Mouse (Mus musculus) lung, adult 18-20 months (tissue): ENCODE results near the gene Hist1h3a.
"Not testable (repeated sequence)": the region's sequence is repeated elsewhere in the genome, so short reads cannot be mapped to it uniquely, and the experiment has no call there.

Experiments used
- DNase-seq, 2 experiments: peaks; one replicate each; pipeline ENCODE4 v3.0.0; 2022; ENCODE audit warnings: mixed read lengths in 2 of 2

Hist1h3a gene

DNA sequence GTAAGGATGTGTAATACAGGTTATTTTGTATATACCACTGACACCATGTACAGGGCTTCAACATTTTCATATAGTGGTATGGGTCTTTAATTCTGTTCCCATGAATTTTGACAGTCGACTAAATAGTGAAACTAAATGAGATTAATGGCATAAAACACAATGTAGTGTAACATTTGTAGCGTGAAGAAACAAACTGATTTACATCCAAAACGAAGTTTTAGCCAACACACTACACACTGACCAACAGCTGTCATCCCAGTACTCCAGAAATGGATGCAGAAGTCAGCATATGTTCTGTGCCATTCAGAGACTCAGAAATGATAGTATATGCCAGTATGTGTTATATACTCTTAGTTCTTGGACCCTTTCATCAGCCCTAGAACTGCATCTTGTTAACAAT lies 4.3 kb downstream of the Hist1h3a start:
- DNase-seq = no peak

DNA sequence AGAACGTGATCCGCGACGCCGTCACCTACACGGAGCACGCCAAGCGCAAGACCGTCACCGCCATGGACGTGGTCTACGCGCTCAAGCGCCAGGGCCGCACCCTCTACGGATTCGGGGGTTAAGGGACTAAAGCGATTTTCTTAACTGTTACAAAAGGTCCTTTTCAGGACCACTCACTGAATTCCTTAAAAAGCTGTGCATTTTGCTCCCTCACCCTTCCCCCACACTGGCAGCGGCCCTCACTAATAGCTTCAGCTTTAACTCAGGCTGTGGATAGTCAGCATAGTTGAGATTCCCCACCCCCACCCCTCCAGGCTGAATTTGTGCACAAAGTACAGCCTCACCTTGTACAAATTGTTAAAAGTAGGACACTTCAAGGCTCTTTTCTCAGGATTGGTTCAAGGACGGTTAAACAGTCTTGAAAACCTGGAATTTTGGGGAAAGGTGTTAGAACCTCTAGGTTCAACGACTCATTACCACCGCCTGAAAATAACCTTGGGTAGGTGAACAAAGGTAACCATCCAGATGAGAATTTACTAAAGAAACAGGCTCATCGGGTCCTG lies 4.9 kb downstream of the Hist1h3a start:
- no peak for DNase-seq

DNA sequence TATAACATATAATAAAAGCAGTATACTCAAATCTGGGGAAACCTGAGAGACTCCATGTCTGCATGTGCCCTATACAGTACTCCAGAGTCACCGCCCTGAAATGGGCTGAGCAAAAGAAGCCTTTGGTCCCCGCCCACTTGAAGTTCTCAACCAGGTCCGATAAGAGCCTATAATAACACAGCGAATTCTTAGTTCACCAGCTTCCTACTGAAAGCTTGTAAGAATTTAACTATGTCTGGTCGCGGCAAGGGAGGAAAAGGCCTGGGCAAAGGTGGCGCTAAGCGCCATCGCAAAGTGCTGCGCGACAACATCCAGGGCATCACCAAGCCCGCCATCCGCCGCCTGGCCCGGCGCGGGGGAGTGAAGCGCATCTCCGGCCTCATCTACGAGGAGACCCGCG lies 5.4 kb downstream of the Hist1h3a start, which contains the start of gene Hist1h4b:
TSS of gene Hist1h4b (plus strand) at position 224 of the 400 bp plus-strand sequence.
- DNase-seq = peak; percentile 85 to 92

DNA sequence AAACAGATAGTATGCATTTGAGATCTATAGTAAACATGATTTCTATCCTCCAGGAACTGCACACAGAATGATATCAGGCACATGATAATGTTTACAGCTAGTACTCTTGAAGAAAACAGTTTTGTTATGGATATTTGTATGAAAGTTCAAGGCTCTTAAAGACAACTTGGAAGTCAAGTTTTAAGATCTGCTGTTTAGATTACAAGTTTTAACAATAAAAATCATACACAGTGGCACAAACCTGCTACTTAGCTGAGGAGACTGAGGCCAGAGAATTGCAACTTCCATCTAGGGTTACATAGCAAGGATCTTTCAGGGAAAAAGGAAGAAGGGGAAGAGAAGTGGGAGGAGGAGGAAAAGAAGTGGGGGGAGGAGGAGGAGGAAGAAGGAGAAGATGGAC lies 7.2 kb downstream of the Hist1h3a start:
- DNase-seq = no peak

DNA sequence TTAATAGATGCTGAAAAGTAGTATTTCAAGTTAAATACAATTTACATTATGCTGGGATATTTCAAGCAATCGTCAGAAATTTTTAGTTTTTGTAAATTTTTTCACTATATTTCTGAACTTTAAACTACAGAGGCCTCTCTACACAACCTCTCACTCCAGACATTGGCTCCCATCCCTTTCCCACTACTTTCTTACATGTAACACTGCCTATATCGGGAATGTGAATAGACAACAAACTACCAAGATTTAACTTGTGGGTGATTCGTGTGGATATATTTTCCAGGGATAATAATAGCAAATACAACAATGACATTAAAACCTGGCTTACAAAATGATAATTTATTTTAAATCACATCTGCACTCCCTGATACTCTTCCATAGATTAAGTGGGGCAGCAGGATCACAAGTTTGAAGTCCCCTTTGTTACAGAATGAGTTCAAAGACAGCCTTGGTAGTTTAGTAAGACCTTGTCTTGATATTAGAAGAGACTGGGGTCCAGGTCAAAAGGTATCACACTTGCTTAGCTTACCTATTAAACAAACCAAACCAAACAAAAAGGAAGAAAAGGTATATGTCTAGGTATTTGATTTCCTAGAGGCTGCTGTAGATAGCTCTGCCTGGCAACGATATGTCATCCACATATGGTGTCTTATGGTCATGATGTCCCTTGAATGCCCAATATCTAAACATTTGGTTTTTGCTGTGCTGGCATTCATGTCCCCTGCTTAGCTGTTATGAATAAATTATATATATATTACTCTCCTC lies 8.7 kb downstream of the Hist1h3a start:
- DNase-seq = no peak

DNA sequence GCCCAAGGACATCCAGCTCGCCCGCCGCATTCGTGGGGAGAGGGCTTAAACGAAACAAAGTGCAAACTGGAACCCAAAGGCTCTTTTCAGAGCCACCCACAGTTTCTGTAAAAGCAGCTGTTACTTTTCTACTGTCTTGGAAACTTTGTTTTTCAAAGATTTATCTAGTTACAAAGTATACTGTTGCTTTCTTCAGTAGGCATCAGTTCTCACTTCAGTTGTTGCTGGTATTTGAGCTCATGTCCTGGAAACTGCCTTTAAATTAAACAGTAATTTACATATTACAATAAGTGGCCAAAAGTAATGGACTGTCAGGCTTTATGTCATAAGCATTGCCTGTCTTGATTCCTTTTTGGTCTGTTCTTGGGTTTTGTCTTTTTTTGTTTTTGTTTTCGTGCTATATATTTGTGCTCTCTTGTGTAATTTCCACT lies 9.4 kb downstream of the Hist1h3a start:
- DNase-seq = no peak

DNA sequence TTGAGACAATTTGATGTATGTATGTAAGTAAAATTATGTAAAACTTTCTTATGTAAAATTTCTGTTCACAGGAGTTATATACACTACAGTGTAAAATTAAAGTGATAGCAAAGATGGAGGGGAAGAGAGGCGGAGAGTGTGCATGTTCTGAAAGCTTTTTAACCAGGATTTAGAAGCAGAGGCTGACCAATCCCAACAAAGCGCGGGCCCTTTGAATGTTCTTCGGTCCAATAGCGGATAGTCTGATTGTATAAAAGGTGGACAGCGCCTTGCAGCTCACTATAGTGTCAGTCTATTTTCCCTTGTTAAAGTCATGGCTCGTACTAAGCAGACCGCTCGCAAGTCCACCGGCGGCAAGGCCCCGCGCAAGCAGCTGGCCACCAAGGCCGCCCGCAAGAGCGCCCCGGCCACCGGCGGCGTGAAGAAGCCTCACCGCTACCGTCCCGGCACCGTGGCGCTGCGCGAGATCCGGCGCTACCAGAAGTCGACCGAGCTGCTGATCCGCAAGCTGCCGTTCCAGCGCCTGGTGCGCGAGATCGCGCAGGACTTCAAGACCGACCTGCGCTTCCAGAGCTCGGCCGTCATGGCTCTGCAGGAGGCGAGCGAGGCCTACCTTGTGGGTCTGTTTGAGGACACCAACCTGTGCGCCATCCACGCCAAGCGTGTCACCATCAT lies 10.0 kb downstream of the Hist1h3a start, which contains the start of gene Hist1h3b:
TSS of gene Hist1h3b (plus strand) at position 201 of the 675 bp plus-strand sequence.
- peak; percentile 72 to 77 for DNase-seq

DNA sequence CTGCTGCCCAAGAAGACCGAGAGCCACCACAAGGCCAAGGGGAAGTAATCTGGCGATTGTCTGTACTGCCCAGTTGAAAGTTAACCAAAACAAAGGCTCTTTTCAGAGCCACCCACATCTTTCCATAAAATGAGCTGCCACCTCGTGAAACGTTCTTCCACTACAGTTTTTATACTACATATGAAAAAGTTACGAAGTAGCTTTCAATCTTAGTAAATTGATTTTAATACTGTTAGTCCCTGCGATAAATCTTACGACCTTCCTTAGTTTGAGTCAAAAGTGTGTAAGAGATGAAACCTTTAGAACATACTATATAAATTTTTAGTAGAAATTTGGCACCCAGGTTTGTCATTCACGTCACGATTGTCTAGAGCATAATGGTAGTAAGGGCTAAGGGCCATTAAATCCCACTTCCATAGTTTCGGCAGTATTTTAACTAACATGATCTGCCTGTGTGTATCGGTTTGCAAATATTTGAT lies 10.7 kb downstream of the Hist1h3a start:
- DNase-seq = no peak

DNA sequence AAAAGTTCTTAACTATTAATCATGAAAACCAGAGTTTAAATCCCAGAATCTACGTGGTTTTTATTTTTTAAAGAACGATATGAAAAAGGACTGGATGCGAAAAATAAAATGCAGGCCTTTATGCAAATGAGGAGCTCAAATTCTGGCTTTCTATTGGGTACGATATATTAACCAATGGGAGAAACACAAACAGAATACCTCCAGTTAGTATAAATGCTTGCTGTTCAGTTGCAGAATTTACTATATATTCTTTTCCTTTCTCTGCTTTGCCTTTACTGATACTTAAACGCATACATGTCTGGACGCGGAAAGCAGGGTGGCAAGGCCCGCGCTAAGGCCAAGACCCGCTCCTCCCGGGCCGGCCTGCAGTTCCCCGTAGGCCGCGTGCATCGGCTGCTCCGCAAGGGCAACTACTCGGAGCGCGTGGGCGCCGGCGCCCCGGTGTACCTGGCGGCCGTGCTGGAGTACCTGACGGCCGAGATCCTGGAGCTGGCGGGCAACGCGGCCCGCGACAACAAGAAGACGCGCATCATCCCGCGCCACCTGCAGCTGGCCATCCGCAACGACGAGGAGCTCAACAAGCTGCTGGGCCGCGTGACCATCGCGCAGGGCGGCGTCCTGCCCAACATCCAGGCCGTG lies 11.2 kb downstream of the Hist1h3a start, which contains the start of gene Hist1h2ab:
TSS of gene Hist1h2ab (plus strand) at position 288 of the 639 bp plus-strand sequence.
- DNase-seq = not testable (repeated sequence)

DNA sequence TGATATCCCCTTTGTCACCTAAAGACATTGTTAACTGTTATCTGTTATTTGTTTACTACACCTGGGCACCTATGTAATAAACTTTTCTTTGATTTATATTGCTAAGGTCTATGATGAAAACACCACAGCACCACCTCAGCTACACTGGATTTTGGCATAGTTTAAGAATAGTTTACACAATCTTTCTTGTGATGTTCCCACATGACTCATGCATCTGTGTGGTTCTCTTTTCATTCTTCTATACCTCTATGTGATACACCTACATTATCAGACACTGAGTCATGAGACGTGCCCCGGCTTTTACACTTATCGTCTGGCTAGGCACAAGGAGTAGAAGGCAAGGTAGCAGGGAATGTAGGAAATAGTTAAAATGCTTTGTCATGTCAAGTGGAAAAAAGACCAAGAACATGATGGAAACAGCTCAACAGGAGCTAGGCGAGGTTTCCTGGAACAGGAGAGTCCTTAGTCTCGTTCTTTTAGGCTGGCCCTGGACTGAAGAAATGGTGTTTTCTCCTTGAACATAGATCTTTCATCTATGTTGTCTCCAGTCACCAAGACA lies 12.5 kb downstream of the Hist1h3a start:
- DNase-seq = no peak

DNA sequence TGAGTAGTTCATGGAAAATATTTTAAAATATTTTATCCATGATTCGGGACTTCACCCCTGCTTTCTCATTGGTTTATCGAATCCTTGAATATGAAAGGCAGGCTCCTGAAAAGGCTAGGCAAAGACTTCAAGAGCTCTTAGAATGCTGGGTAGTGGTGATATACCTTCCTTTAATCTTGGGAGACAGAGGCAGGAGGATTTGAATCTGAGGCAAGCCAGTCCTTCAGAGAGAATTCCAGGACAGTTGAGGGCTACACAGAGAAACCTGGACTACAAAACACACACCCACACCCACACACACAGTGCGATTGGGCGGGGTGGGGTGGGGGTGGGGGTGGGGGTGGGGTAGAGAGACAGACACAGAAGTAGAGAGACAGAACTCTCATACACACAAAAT lies 14.3 kb downstream of the Hist1h3a start:
- DNase-seq = no peak

DNA sequence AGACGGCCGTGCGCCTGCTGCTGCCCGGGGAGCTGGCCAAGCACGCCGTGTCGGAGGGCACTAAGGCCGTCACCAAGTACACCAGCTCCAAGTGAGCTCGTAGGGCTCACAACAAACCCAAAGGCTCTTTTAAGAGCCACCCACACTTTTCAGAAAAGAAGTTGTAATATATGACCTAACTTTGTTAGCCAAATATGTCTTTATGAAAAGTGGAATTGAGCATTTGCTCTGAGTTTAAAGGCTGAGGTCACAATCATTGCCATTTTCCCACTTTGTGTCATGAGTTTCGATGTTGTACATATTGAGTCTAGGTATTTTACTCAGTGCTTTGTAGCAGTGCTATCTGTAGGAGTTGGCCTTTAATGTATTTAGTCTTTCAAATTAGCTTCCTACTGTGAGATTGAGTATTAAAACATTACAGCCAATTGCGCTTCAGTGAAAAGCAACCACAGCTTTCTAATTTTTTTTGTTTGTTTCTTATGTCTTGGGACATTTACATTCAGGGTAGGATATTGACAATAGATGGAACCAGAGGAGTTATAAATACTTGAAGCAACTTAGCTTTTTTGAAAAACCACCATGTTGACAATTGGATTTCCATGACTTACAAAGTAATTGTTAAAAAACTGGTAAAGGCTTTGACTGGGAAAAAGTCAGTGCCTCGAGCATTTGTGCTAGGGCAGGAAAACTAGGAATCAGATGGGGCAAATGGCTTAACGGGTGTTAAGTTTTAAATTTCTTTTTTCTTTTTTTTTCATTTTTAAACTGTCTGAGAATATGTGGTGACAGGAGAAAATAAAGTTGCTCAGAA lies 14.9 kb downstream of the Hist1h3a start:
- no peak for DNase-seq

DNA sequence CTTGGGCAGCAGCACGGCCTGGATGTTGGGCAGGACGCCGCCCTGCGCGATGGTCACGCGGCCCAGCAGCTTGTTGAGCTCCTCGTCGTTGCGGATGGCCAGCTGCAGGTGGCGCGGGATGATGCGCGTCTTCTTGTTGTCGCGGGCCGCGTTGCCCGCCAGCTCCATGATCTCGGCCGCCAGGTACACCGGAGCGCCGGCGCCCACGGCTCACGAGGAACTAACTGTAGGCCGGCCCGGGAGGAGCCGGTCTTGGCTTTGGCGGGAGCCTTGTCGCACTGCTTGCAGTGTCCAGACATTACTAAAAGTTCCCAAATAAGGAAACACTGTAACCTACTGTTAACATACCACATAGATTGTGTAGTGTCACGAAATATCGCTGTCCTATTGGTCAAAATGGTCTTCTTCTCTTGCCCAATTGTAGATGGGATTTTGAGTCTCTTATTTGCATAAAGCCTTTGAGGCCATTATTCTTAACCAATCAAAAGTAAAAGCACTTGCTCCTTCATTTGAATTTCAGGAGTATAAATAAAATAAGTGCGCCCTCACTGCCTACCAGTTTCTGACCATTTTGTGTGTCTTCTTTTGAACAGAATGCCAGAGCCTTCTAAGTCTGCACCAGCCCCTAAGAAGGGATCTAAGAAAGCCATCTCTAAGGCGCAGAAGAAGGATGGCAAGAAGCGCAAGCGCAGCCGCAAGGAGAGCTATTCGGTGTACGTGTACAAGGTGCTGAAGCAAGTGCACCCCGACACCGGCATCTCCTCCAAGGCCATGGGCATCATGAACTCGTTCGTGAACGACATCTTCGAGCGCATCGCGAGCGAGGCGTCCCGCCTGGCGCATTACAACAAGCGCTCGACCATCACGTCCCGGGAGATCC lies 15.7 kb downstream of the Hist1h3a start, which contains the start of gene Hist1h2bb:
TSS of gene Hist1h2bb (plus strand) at position 534 of the 880 bp plus-strand sequence.
- DNase-seq = peak; percentile 56 to 66

DNA sequence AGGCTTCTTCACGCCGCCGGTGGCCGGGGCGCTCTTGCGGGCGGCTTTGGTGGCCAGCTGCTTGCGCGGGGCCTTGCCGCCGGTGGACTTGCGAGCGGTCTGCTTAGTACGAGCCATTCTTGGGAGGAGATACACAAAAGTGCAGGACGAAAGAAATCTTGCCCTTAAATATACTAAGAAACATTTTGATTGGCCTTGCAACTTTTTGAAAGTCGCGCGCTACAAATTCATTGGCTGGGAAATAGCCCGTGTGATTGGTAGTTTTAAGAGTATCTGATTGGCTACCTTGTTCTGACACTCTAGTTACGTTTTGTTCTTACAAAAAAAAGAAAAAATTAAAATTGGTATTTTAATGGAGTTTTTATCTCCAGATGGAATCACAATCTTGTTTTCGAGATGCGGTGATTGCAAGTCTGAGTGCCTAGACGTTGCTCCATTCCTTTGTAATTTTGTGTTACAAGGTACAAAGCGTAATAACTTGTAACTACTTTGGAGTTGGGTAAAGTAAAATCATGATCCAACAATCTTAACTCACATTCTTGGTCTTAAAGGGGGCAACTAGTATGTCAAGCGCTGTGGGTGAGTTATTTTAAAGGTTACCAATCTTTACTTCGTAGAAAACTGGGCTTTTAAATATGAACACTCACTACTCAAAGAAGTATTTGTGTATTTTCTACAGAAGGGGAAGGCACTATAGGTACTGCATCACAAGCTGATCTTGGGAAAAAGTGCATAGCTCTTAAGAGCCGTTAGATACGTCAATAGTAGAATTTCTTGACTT lies 16.6 kb downstream of the Hist1h3a start, which contains the start of gene Hist1h3c:
TSS of gene Hist1h3c (minus strand) at position 222 of the 781 bp plus-strand sequence.
- DNase-seq = peak; percentile 79 to 84

DNA sequence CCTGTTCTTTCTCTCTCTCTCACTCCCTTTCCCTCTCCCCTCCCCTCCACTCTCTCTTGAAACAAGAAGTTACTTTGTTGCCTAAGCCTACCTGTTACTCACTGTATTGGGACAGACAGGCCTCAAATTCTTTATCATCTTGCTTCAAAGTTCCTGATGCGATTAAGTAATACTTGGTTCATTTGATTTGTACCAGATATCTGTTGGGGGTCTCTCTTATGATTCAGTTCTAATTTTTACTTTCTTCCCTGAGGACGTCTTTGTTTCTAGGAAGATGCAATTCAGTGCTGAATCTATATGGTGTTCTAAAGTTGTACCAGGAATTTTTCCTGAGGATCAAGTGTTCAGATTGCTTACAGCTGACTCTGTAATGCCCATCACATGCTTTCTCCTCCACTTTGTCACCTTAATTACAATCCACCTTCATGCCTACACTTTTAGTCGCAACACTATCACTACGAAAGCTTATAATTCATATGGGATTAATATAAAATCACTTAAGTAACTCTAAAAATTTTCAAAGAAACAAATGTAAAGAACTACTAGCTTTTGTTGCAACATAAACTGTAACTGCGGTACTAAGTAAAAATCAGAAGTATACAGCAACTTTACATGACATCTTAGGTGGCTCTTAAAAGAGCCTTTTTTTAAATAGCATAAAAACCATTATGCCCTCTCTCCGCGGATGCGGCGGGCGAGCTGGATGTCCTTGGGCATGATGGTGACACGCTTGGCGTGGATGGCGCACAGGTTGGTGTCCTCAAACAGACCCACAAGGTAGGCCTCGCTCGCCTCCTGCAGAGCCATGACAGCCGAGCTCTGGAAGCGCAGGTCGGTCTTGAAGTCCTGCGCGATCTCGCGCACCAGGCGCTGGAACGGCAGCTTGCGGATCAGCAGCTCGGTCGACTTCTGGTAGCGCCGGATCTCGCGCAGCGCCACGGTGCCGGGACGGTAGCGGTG lies 17.5 kb downstream of the Hist1h3a start:
- no peak for DNase-seq

DNA sequence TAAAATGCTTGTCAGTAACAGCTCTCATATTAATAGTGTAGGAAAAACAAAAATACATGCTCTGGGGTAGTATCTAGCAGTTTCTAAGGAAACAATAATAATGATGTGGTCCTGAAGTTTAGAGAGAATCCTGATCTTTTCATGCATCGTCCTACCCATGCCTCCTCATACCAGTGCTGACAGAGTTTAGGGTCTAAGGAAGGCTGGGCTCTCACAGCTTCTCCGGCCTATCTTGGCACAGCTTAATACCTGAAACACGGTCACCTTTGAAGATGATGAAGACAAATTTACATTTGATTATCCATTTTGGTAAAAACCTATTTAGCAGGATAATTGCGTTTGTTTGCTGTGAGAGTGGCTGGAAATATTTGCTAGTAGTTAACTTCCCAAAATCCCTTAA lies 18.2 kb downstream of the Hist1h3a start:
- DNase-seq = no peak

DNA sequence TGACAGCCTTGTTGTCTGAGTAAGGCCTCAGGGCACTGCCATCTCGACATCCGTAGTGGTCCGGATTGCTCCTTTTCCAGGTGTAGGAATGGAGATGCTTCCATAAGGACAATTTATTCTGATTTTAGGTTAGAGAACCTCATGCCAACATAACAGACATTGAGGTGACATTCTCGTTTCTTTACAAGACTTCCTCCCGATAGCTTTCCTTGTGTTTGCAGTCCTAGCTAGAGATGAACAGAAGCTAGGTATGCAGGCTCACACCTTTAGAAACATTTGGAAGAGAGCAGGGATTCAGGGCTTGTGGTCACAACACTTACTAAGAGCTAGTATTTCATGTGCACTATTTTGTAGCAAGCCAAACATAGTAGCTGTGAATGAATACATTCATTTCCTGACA lies 19.0 kb downstream of the Hist1h3a start:
- DNase-seq = no peak

DNA sequence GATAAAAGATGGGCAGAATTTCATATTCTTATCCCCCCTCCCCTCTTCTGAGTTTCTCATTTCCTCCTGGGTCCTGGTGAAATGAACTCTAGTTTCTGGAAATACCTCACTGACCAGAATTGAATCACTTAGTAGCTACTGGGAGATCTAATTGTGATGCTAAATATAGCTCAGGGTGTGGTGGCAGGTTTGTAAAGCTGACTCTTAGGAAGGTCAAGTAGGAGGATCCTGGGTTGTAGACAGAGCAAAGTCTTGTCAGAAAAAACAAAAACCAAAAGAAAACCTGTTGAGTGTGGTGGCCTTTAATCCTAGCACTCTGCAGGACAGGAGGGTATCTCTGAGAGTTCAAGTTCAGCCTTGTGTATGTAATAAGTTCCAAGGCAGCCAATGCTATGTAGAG lies 20.2 kb downstream of the Hist1h3a start:
- DNase-seq = no peak
